Mouse (Mus musculus) kidney, embryonic 16.5 days (tissue): ENCODE data around the gene Spef2. TPM values are rescaled to one million over a fixed set of nuclear protein-coding genes. Genes with fewer than 3 reads are reported as not detected.
"Not testable (repeated sequence)": the region's sequence is repeated elsewhere in the genome, so short reads cannot be mapped to it uniquely, and the experiment has no call there.

Experiments used
- ATAC-seq: fragments of 200-750 bp; cut with Nextera tagmentation; 2 replicates; pipeline ENCODE4 v1.8.0; 2017; ENCODE audit warnings: moderate TSS enrichment; ENCODE audit not compliant: low FRiP score, low TSS enrichment
- H3K27ac ChIP-seq: fragments of 300-500 bp; sonication (generic); 2 replicates; pipeline ENCODE4 v1.5.1; 2014; ENCODE audit warnings: low read length
- H3K27me3 ChIP-seq: fragments of 300-500 bp; sonication (generic); 2 replicates; pipeline ENCODE4 v1.6.1; 2014; ENCODE audit warnings: low read length, control low read depth, mixed read lengths; ENCODE audit not compliant: insufficient read depth
- H3K36me3 ChIP-seq: fragments of 300-500 bp; sonication (generic); 2 replicates; pipeline ENCODE4 v1.6.1; 2014; ENCODE audit warnings: low read length, control low read depth, mixed read lengths; ENCODE audit not compliant: insufficient read depth
- H3K4me1 ChIP-seq: fragments of 300-500 bp; sonication (generic); 2 replicates; pipeline ENCODE4 v1.6.1; 2014; ENCODE audit warnings: low read length, control low read depth, mixed read lengths; ENCODE audit not compliant: insufficient read depth
- H3K4me2 ChIP-seq: fragments of 300-500 bp; sonication (generic); replicated peaks from 2 replicates; pipeline ENCODE4 v1.6.1; 2014; ENCODE audit warnings: low read depth, low read length
- H3K4me3 ChIP-seq: fragments of 300-500 bp; sonication (generic); 2 replicates; pipeline ENCODE4 v1.5.1; 2014; ENCODE audit warnings: mild to moderate bottlenecking, low read length
- H3K9ac ChIP-seq: fragments of 300-500 bp; sonication (generic); replicated peaks from 2 replicates; pipeline ENCODE4 v1.6.1; 2014; ENCODE audit warnings: low read length
- H3K9me3 ChIP-seq: fragments of 300-500 bp; sonication (generic); 2 replicates; pipeline ENCODE4 v1.6.1; 2016; ENCODE audit warnings: low read length, control low read depth
- WGBS: fragments of 180-500 bp; shearing (Covaris S2); extraction: QIAGEN DNeasy Blood & Tissue Kit; methylation state at CpG from one replicate; pipeline ENCODE4 v1.1.7; 2014; 5-methylcytosine and 5-hydroxymethylcytosine counted together
- polyA plus RNA-seq: library from polyadenylated mRNA; unstranded; fragments of >200 nt; fragmentation: Nextera tagmentation; extraction: Ambion mirVana; gene quantifications from 2 replicates; pipeline ENCODE4 v1.2.1, GENCODE M21; 2015

Spef2 gene
- polyA plus RNA-seq, 1 experiment from 2014 or later = 0.39 TPM

- Histone ChIP-seq H3K9me3 (no peaks in the 10 kb centered on the region), H3K9ac (no peak overlapping the region), H3K4me2 (no peak overlapping the region), H3K36me3 (no peaks in the 10 kb centered on the region), H3K4me1 (no peaks in the 10 kb centered on the region), H3K27me3 (no peaks in the 10 kb centered on the region), H3K4me3 (no peak overlapping the region), H3K27ac (no peak overlapping the region)
- 83% methylated on average over 3 of the region's 3 CpGs for WGBS
- no peak for ATAC-seq
Measured at GRCm38 (mm10) chr15:9564156-9564555, 184.5 kb downstream of the Spef2 start.

- H3K4me1 ChIP-seq, H3K36me3 ChIP-seq, H3K9ac ChIP-seq, H3K4me3 ChIP-seq, H3K9me3 ChIP-seq, ATAC-seq, H3K4me2 ChIP-seq, H3K27me3 ChIP-seq, H3K27ac ChIP-seq: not testable (repeated sequence)
- WGBS = 95% methylated on average over 13 of the region's 15 CpGs
Measured at GRCm38 (mm10) chr15:9557264-9557663, 191.4 kb downstream of the Spef2 start.

GRCm38 (mm10) chr15:9548951-9549350 is 199.7 kb downstream of the Spef2 start:
- WGBS = 63% methylated on average over 2 of the region's 2 CpGs
- H3K36me3 ChIP-seq = no peaks in the 10 kb centered on the region
- H3K4me1 ChIP-seq = no peaks in the 10 kb centered on the region
- no peak overlapping the region for H3K9ac ChIP-seq
- H3K4me3 ChIP-seq = no peak overlapping the region
- no peak for ATAC-seq
- no peak overlapping the region for H3K27ac ChIP-seq
- no peak overlapping the region for H3K4me2 ChIP-seq
- H3K9me3 ChIP-seq = no peaks in the 10 kb centered on the region; the same call in 1 of the 2 replicates
- no peaks in the 10 kb centered on the region for H3K27me3 ChIP-seq

GRCm38 (mm10) chr15:9535200-9535599 is 213.5 kb downstream of the Spef2 start:
- no peaks in the 10 kb centered on the region for H3K9me3 ChIP-seq
- ATAC-seq = no peak
- no peak overlapping the region for H3K9ac ChIP-seq
- H3K36me3 ChIP-seq = no peaks in the 10 kb centered on the region
- H3K4me1 ChIP-seq = no peaks in the 10 kb centered on the region
- no peak overlapping the region for H3K27ac ChIP-seq
- 87% methylated on average over 1 of the region's 1 CpGs for WGBS
- H3K4me2 ChIP-seq = no peak overlapping the region
- no peak overlapping the region for H3K4me3 ChIP-seq
- no peaks in the 10 kb centered on the region for H3K27me3 ChIP-seq

GRCm38 (mm10) chr15:9533356-9533902 is 215.2 kb downstream of the Spef2 start:
- Histone ChIP-seq H3K36me3 (no peaks in the 10 kb centered on the region), H3K4me3 (no peak overlapping the region), H3K4me1 (no peaks in the 10 kb centered on the region), H3K27ac (no peak overlapping the region), H3K4me2 (no peak overlapping the region), H3K27me3 (no peaks in the 10 kb centered on the region), H3K9me3 (no peaks in the 10 kb centered on the region), H3K9ac (no peak overlapping the region)
- ATAC-seq = no peak
- 80% methylated on average over 3 of the region's 3 CpGs for WGBS

- Histone ChIP-seq H3K4me1 (no peaks in the 10 kb centered on the region), H3K4me2 (no peak within 1 kb of the TSS), H3K9ac (no peak within 1 kb of the TSS), H3K36me3 (no peaks in the 10 kb centered on the region), H3K4me3 (no peak within 1 kb of the TSS), H3K27ac (no peak within 1 kb of the TSS), H3K9me3 (no peaks in the 10 kb centered on the region), H3K27me3 (no peaks in the 10 kb centered on the region)
- no peak for ATAC-seq
- 74% methylated on average over 4 of the region's 4 CpGs for WGBS
Measured at GRCm38 (mm10) chr15:9530076-9530475, 218.6 kb downstream of the Spef2 start, which contains the start of gene Il7r. Il7r (minus strand) TSS chr15:9530176.

GRCm38 (mm10) chr15:9529646-9530045 is 219.0 kb downstream of the Spef2 start:
- 74% methylated on average over 3 of the region's 3 CpGs for WGBS
- Histone ChIP-seq H3K4me3 (no peak overlapping the region), H3K4me2 (no peak overlapping the region), H3K9me3 (no peaks in the 10 kb centered on the region), H3K4me1 (no peaks in the 10 kb centered on the region), H3K9ac (no peak overlapping the region), H3K36me3 (no peaks in the 10 kb centered on the region), H3K27ac (no peak overlapping the region), H3K27me3 (no peaks in the 10 kb centered on the region)
- ATAC-seq = no peak

Other genes with a start within 250 kb of the Spef2 start
- gene Il7r, start 218.7 kb downstream of the Spef2 start, polyA plus RNA-seq = 0.05 and 0.24 TPM in 2 replicates